Mouse (Mus musculus) forebrain, embryonic 16.5 days (tissue): Measurements from ENCODE around the gene Ephb1. TPM values are rescaled to one million over a fixed set of nuclear protein-coding genes. Genes with fewer than 3 reads are reported as not detected.
A peak's percentile ranks its signal among the peaks of the same experiment; 100 is the strongest.

Experiments
- ATAC-seq: fragments of 200-750 bp; cut with Nextera tagmentation; 2 replicates; pipeline ENCODE4 v1.8.0; 2017; ENCODE audit warnings: mild to moderate bottlenecking, moderate library complexity
- H3K27ac ChIP-seq: fragments of 300-500 bp; sonication (generic); 2 replicates; pipeline ENCODE4 v1.5.1; 2014; ENCODE audit warnings: low read length, control low read depth
- H3K27me3 ChIP-seq: fragments of 300-500 bp; sonication (generic); replicated peaks from 2 replicates; pipeline ENCODE4 v1.6.1; 2014; ENCODE audit warnings: low read length; ENCODE audit not compliant: control insufficient read depth, insufficient read depth
- H3K36me3 ChIP-seq: fragments of 300-500 bp; sonication (generic); 2 replicates; pipeline ENCODE4 v1.6.1; 2014; ENCODE audit not compliant: control insufficient read depth, insufficient read depth
- H3K4me1 ChIP-seq: fragments of 300-500 bp; sonication (generic); replicated peaks from 2 replicates; pipeline ENCODE4 v1.6.1; 2014; ENCODE audit warnings: low read length; ENCODE audit not compliant: control insufficient read depth, insufficient read depth
- H3K4me2 ChIP-seq: fragments of 300-500 bp; sonication (generic); 2 replicates; pipeline ENCODE4 v1.6.1; 2014; ENCODE audit warnings: mild to moderate bottlenecking, low read length, control low read depth
- H3K4me3 ChIP-seq: fragments of 300-500 bp; sonication (generic); replicated peaks from 2 replicates; pipeline ENCODE4 v1.5.1; 2014; ENCODE audit warnings: mild to moderate bottlenecking, low read length, control low read depth
- H3K9ac ChIP-seq: fragments of 300-500 bp; sonication (generic); replicated peaks from 2 replicates; pipeline ENCODE4 v1.6.1; 2014; ENCODE audit warnings: low read depth, low read length, control low read depth
- H3K9me3 ChIP-seq: fragments of 300-500 bp; sonication (generic); 2 replicates; pipeline ENCODE4 v1.6.1; 2016; ENCODE audit warnings: low read length; ENCODE audit not compliant: control insufficient read depth
- WGBS: fragments of 180-500 bp; shearing (Covaris S2); extraction: QIAGEN DNeasy Blood & Tissue Kit; methylation state at CpG from one replicate; pipeline ENCODE4 v1.1.7; 2014; 5-methylcytosine and 5-hydroxymethylcytosine counted together
- polyA plus RNA-seq: library from polyadenylated mRNA; unstranded; fragments of >200 nt; fragmentation: Nextera tagmentation; extraction: Ambion mirVana; gene quantifications from 2 replicates; pipeline ENCODE4 v1.2.1, GENCODE M21; 2015

Ephb1 gene
- polyA plus RNA-seq, 1 experiment from 2014 or later, result 48.8 TPM

GRCm38 (mm10) chr9:102245551-102245950 lies 108.9 kb downstream of the Ephb1 start:
- no peak overlapping the region for H3K27ac ChIP-seq
- H3K9ac ChIP-seq, result no peak overlapping the region
- no peak overlapping the region for H3K4me3 ChIP-seq
- WGBS, result 22% methylated on average over 7 of the region's 7 CpGs
- H3K4me2 ChIP-seq, result no peak overlapping the region
- peaks cover 32% of the 10 kb centered on the region for H3K27me3 ChIP-seq
- no peak for ATAC-seq
- no peaks in the 10 kb centered on the region for H3K9me3 ChIP-seq
- no peaks in the 10 kb centered on the region for H3K36me3 ChIP-seq
- H3K4me1 ChIP-seq, result peaks cover 31% of the 10 kb centered on the region

- Histone ChIP-seq H3K4me1 (peaks cover 13% of the 10 kb centered on the region), H3K9ac (no peak overlapping the region)
Measured at GRCm38 (mm10) chr9:102243296-102243695, 111.2 kb downstream of the Ephb1 start.

DNA sequence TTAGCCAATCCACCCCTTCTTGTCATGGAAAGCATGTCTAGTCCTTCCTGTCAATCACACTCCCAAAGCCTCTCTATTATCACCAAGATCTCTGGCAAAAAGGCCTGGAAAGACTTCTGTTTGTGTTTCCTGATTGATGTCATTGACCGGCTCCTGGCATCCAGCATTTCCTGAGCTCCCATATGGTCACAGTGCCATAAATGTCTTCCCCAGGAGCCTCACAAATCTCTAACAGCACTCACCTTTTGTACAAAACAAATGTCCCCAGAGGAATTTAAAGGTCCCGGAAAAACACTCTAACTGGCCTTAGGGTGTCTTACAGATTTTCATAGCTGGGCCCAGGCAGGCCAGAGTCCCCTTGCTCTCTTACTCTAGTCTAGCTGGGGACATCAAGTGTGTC lies 112.9 kb downstream of the Ephb1 start:
- H3K4me2 ChIP-seq, result no peak overlapping the region
- no peaks in the 10 kb centered on the region for H3K36me3 ChIP-seq
- no peak for ATAC-seq
- H3K9ac ChIP-seq, result no peak overlapping the region
- no peak overlapping the region for H3K4me3 ChIP-seq
- 71% methylated on average over 2 of the region's 2 CpGs for WGBS
- H3K27me3 ChIP-seq, result peaks cover 31% of the 10 kb centered on the region
- no peak overlapping the region for H3K27ac ChIP-seq
- peaks cover 10% of the 10 kb centered on the region for H3K4me1 ChIP-seq
- H3K9me3 ChIP-seq, result no peaks in the 10 kb centered on the region

More at GRCm38 (mm10) chr9:102243296-102243695, 111.2 kb downstream of the Ephb1 start:
- WGBS, result 2% methylated on average over 7 of the region's 7 CpGs
- Histone ChIP-seq H3K4me3 (no peak overlapping the region), H3K27me3 (peaks cover 28% of the 10 kb centered on the region), H3K36me3 (no peaks in the 10 kb centered on the region), H3K9me3 (no peaks in the 10 kb centered on the region), H3K27ac (no peak overlapping the region), H3K4me2 (no peak overlapping the region)
- ATAC-seq, result peak; percentile 81

GRCm38 (mm10) chr9:102240215-102240614 lies 114.3 kb downstream of the Ephb1 start:
- Histone ChIP-seq H3K4me1 (peaks cover 21% of the 10 kb centered on the region), H3K27ac (no peak overlapping the region), H3K4me2 (no peak overlapping the region), H3K9ac (no peak overlapping the region), H3K36me3 (no peaks in the 10 kb centered on the region), H3K4me3 (no peak overlapping the region), H3K27me3 (peaks cover 23% of the 10 kb centered on the region), H3K9me3 (no peaks in the 10 kb centered on the region)
- ATAC-seq, result no peak
- 87% methylated on average over 4 of the region's 4 CpGs for WGBS

- Histone ChIP-seq H3K4me1 (peaks cover 35% of the 10 kb centered on the region), H3K27me3 (peaks cover 10% of the 10 kb centered on the region; the same call in 1 of the 2 replicates), H3K9ac (no peak overlapping the region), H3K4me2 (no peak overlapping the region), H3K36me3 (no peaks in the 10 kb centered on the region), H3K27ac (no peak overlapping the region), H3K4me3 (no peak overlapping the region), H3K9me3 (no peaks in the 10 kb centered on the region)
- ATAC-seq, result peak; percentile 87
- WGBS, result 11% methylated on average over 4 of the region's 4 CpGs
Measured at GRCm38 (mm10) chr9:102235444-102235951, 119.0 kb downstream of the Ephb1 start.

GRCm38 (mm10) chr9:102231248-102231647 lies 123.2 kb downstream of the Ephb1 start:
- H3K36me3 ChIP-seq, result no peaks in the 10 kb centered on the region
- no peak overlapping the region for H3K9ac ChIP-seq
- peaks cover 37% of the 10 kb centered on the region for H3K4me1 ChIP-seq
- no peak overlapping the region for H3K4me3 ChIP-seq
- no peak overlapping the region for H3K4me2 ChIP-seq
- peak; percentile 62 for ATAC-seq
- 29% methylated on average over 6 of the region's 6 CpGs for WGBS
- H3K9me3 ChIP-seq, result no peaks in the 10 kb centered on the region
- no peak overlapping the region for H3K27ac ChIP-seq
- no peaks in the 10 kb centered on the region for H3K27me3 ChIP-seq

- WGBS, result 15% methylated on average over 7 of the region's 7 CpGs
- Histone ChIP-seq H3K27me3 (peaks cover 8% of the 10 kb centered on the region; the same call in 1 of the 2 replicates), H3K27ac (no peak overlapping the region), H3K4me1 (peaks cover 31% of the 10 kb centered on the region), H3K9ac (no peak overlapping the region), H3K4me2 (no peak overlapping the region), H3K4me3 (no peak overlapping the region), H3K9me3 (no peaks in the 10 kb centered on the region), H3K36me3 (no peaks in the 10 kb centered on the region)
- peak; percentile 5; the same call in 1 of the 2 replicates for ATAC-seq
Measured at GRCm38 (mm10) chr9:102216746-102217566, 137.5 kb downstream of the Ephb1 start.

- H3K9ac ChIP-seq, result no peak overlapping the region; the same call in 1 of the 2 replicates
- no peak for ATAC-seq
- no peaks in the 10 kb centered on the region for H3K36me3 ChIP-seq
- H3K4me3 ChIP-seq, result no peak overlapping the region
- H3K27me3 ChIP-seq, result peaks cover 13% of the 10 kb centered on the region
- WGBS, result 4% methylated on average over 1 of the region's 1 CpGs
- no peaks in the 10 kb centered on the region for H3K9me3 ChIP-seq
- H3K4me1 ChIP-seq, result peaks cover 36% of the 10 kb centered on the region
- H3K27ac ChIP-seq, result peak overlapping the region; percentile 60
- no peak overlapping the region for H3K4me2 ChIP-seq
Measured at GRCm38 (mm10) chr9:102212036-102212383, 142.5 kb downstream of the Ephb1 start.

DNA sequence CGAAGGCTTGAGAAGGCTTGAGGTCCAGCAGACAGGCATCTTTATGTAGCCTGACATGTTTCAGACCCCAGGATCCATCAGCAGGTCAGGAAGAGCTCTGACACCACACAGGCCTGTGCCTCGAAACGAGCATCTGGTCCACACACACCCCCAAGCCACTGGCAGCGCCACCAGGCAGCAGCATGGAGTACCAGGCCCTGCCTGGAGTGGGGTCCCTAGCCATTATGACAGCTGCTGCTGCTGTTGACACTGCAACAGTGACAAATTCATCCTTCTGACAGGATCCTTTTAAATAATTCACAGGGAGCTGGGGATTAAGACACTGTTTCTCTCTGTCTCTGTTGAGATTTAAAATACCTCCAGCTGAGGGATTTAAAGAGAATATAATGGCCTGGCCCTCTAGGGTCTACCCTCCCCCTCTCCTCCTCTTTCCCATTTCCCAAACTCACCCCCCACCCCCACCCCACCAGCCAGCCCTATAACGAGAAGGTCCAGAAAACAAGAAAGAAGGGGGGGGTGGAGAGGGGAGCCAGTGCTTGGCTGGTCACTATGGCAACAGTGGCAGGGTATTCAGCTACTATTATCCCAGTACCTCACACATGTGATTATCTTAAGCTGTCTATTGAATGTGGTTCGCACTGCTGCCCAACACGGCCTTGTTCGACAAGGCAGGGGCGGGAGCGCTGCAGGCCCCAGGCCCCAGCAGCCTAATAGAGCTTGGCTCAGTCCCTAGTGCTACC lies 143.0 kb downstream of the Ephb1 start:
- H3K4me1 ChIP-seq, result peaks cover 31% of the 10 kb centered on the region
- no peaks in the 10 kb centered on the region for H3K9me3 ChIP-seq
- H3K9ac ChIP-seq, result no peak overlapping the region; the same call in 1 of the 2 replicates
- H3K27ac ChIP-seq, result peak overlapping the region; percentile 60
- WGBS, result 2% methylated on average over 10 of the region's 10 CpGs
- no peak overlapping the region for H3K4me3 ChIP-seq
- peak; percentile 96 for ATAC-seq
- peaks cover 13% of the 10 kb centered on the region for H3K27me3 ChIP-seq
- no peak overlapping the region for H3K4me2 ChIP-seq
- no peaks in the 10 kb centered on the region for H3K36me3 ChIP-seq
